Mouse (Mus musculus): ENCODE measurements around the gene Commd7. TPM values are rescaled to one million over a fixed set of nuclear protein-coding genes. Genes with fewer than 3 reads are reported as not detected.
"Not testable (repeated sequence)": the region's sequence is repeated elsewhere in the genome, so short reads cannot be mapped to it uniquely, and the experiment has no call there.

Gene Commd7
- polyA plus RNA-seq, 1 experiment from 2014 or later, result 68.9 TPM

DNA sequence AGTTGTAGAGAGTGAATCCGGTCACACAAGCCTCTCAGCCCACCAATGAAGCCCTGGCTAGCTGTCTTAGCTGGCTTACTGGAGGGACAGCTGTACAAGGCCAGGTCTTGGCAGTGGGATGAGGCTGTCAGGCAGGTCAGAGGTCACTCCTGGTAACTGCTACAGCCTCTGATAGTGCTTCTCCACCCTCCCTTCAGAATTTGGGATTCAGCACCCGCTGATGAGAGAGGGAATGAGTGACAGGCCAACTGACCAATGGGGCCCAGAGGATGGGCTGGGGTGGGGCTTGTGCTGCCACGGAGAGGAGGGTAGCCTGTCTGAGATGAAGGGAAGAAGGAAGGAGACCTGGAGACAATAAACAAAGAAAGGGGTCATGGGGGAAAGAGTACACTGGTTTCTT is 28.0 kb upstream of the Commd7 start:
- Histone ChIP-seq H3K9ac (ENCODE audit: low read length) (no peak overlapping the region), H3K4me3 (ENCODE audit: low read depth, low read length) (no peak overlapping the region), H3K4me1 (ENCODE audit: control insufficient read depth, insufficient read depth, low read length) (no peaks in the 10 kb centered on the region), H3K27me3 (ENCODE audit: control insufficient read depth, insufficient read depth, low read length) (no peaks in the 10 kb centered on the region), H3K36me3 (ENCODE audit: control insufficient read depth, insufficient read depth, low read length) (peaks cover 2% of the 10 kb centered on the region; the same call in 1 of the 2 replicates), H3K27ac (ENCODE audit: low read depth, low read length) (no peak overlapping the region), H3K9me3 (ENCODE audit: control insufficient read depth, low read length) (no peaks in the 10 kb centered on the region), H3K4me2 (ENCODE audit: low read depth) (no peak overlapping the region)
- DNase-seq (ENCODE audit: low spot score), result no peak
- WGBS, result 67% methylated on average over 3 of the region's 3 CpGs
- no peak for ATAC-seq (ENCODE audit: insufficient read depth, low FRiP score, low TSS enrichment)

DNA sequence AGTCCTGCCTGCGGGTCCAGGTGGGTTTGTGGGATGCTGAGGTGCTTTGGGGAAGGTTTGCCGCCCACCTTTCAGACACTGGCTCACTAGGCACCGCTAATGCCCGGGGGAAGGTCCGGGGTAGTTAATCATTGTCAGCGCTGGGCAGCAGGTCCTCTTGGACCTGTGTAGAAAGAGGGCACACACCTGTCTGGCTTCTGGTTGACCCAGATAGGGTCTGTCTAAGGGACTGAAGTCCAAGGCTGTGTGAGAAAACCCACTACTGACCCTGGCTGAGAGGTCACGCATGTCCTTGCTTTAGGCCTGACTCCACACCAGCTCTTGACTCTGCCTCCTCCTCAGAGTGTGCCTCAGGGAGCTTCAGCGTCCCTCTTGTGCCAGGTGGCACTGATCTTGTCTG is 25.1 kb upstream of the Commd7 start:
- DNase-seq (ENCODE audit: low spot score); ATAC-seq (ENCODE audit: insufficient read depth, low FRiP score, low TSS enrichment); H3K4me1 ChIP-seq (ENCODE audit: control insufficient read depth, insufficient read depth, low read length); H3K9me3 ChIP-seq (ENCODE audit: control insufficient read depth, low read length); H3K4me3 ChIP-seq (ENCODE audit: low read depth, low read length); H3K27ac ChIP-seq (ENCODE audit: low read depth, low read length); H3K4me2 ChIP-seq (ENCODE audit: low read depth); H3K9ac ChIP-seq (ENCODE audit: low read length); H3K27me3 ChIP-seq (ENCODE audit: control insufficient read depth, insufficient read depth, low read length); H3K36me3 ChIP-seq (ENCODE audit: control insufficient read depth, insufficient read depth, low read length): not testable (repeated sequence)
- 85% methylated on average over 6 of the region's 8 CpGs for WGBS

DNA sequence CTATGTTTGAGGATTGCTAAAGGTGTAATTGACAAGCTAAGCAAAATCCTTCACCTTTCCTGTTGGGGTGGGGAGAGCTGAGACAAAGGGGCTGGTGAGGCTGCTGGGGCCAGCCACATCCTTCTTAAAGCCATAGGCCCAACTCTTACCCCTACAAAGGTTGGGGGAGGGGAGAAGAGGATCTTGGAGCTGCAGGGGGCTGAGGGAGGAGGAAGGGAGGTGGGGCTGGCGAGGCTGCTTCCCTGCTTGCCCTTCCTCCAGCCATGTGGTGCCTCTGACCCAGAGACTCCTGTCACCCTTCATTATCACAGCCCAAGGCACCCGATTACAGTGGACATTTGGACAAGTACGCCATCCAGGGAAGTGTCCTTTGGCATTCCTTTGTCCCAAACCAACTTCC is 19.1 kb upstream of the Commd7 start:
- Histone ChIP-seq H3K4me2 (ENCODE audit: low read depth) (no peak overlapping the region), H3K9ac (ENCODE audit: low read length) (no peak overlapping the region), H3K4me1 (ENCODE audit: control insufficient read depth, insufficient read depth, low read length) (peaks cover 9% of the 10 kb centered on the region), H3K36me3 (ENCODE audit: control insufficient read depth, insufficient read depth, low read length) (no peaks in the 10 kb centered on the region), H3K27me3 (ENCODE audit: control insufficient read depth, insufficient read depth, low read length) (no peaks in the 10 kb centered on the region), H3K4me3 (ENCODE audit: low read depth, low read length) (no peak overlapping the region), H3K27ac (ENCODE audit: low read depth, low read length) (no peak overlapping the region), H3K9me3 (ENCODE audit: control insufficient read depth, low read length) (no peaks in the 10 kb centered on the region)
- DNase-seq (ENCODE audit: low spot score), result no peak
- no peak for ATAC-seq (ENCODE audit: insufficient read depth, low FRiP score, low TSS enrichment)
- 23% methylated on average over 3 of the region's 3 CpGs for WGBS

DNA sequence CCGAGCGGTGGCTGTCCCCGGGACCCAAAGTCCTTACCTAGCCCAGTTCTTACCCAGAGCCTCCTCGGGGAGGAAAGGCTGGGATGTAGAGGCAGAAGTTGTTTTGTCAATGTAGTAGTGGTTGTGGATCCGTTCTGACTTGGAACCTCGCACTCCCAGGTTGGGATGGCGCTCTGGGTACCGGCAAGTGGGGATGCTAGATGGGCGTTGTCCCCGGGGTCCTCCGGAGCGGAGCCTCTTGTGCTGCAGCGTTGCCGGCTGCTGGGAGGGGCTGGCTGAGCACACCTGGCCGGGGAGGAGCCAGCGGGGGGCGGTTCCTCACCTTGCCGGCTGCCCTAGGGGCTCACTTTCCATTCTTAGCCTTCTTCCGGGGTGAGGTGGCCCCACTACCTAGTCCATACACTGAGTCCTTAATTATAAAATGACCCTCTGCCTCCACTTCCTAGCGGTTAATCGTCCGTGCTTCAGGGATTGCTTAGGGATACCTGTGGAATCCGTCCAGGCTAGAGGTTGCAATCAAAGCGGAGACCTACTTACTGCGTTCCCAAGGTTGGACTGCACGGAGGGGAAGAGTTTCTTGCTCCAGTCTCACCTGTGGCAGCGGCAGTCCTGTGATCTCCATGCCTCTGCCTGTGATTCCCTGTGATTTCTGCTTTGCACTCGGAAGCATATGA is 17.6 kb upstream of the Commd7 start:
- no peaks in the 10 kb centered on the region for H3K36me3 ChIP-seq (ENCODE audit: control insufficient read depth, insufficient read depth, low read length)
- peak overlapping the region; percentile 95 for H3K4me2 ChIP-seq (ENCODE audit: low read depth)
- peaks cover 9% of the 10 kb centered on the region for H3K4me1 ChIP-seq (ENCODE audit: control insufficient read depth, insufficient read depth, low read length)
- ATAC-seq (ENCODE audit: insufficient read depth, low FRiP score, low TSS enrichment), result peak; percentile 16; the same call in 1 of the 2 replicates
- H3K9me3 ChIP-seq (ENCODE audit: control insufficient read depth, low read length), result no peaks in the 10 kb centered on the region
- no peak overlapping the region for H3K27ac ChIP-seq (ENCODE audit: low read depth, low read length)
- H3K9ac ChIP-seq (ENCODE audit: low read length), result peak overlapping the region; percentile 84
- H3K4me3 ChIP-seq (ENCODE audit: low read depth, low read length), result peak overlapping the region; percentile 76
- DNase-seq (ENCODE audit: low spot score), result peak; percentile 15
- 2% methylated on average over 28 of the region's 28 CpGs for WGBS
- no peaks in the 10 kb centered on the region for H3K27me3 ChIP-seq (ENCODE audit: control insufficient read depth, insufficient read depth, low read length)

DNA sequence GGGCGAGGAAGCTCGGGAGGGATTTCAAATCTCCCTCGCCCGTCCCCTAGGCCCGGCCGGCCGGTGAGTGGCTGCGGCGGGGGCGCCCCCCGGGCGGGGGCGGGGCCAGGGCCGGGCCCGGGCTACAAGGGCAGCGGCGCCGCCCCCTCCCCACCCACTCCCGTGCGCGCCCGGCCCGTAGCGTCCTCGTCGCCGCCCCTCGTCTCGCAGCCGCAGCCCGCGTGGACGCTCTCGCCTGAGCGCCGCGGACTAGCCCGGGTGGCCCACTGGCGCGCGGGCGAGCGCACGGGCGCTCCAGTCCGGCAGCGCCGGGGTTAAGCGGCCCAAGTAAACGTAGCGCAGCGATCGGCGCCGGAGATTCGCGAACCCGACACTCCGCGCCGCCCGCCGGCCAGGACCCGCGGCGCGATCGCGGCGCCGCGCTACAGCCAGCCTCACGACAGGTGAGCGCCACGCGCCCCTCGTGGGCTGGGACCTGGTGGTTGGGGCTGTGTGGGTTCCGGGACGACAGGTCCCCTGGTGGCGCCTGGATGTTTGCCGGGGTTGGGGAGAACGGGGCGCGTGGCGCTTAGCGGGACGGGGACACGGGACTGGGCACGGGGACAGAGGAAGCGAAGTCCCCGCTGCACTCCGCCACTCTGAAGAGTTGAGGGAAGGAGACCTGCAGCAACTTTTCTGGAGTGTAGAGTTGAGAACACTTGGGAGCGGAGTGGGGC is 16.9 kb upstream of the Commd7 start, which contains the start of gene Dnmt3b:
Dnmt3b (plus strand) TSS at position 153 of the 716 bp plus-strand sequence.
- Histone ChIP-seq H3K4me3 (ENCODE audit: low read depth, low read length) (peak within 1 kb of the TSS; percentile 76), H3K36me3 (ENCODE audit: control insufficient read depth, insufficient read depth, low read length) (no peaks in the 10 kb centered on the region), H3K4me2 (ENCODE audit: low read depth) (peak within 1 kb of the TSS; percentile 95), H3K27ac (ENCODE audit: low read depth, low read length) (no peak within 1 kb of the TSS), H3K9me3 (ENCODE audit: control insufficient read depth, low read length) (no peaks in the 10 kb centered on the region), H3K27me3 (ENCODE audit: control insufficient read depth, insufficient read depth, low read length) (no peaks in the 10 kb centered on the region), H3K4me1 (ENCODE audit: control insufficient read depth, insufficient read depth, low read length) (peaks cover 9% of the 10 kb centered on the region), H3K9ac (ENCODE audit: low read length) (peak within 1 kb of the TSS; percentile 84)
- ATAC-seq (ENCODE audit: insufficient read depth, low FRiP score, low TSS enrichment), result peak; percentile 86
- peak; percentile 83 for DNase-seq (ENCODE audit: low spot score)
- WGBS, result under 1% methylated on average over 73 of the region's 93 CpGs

DNA sequence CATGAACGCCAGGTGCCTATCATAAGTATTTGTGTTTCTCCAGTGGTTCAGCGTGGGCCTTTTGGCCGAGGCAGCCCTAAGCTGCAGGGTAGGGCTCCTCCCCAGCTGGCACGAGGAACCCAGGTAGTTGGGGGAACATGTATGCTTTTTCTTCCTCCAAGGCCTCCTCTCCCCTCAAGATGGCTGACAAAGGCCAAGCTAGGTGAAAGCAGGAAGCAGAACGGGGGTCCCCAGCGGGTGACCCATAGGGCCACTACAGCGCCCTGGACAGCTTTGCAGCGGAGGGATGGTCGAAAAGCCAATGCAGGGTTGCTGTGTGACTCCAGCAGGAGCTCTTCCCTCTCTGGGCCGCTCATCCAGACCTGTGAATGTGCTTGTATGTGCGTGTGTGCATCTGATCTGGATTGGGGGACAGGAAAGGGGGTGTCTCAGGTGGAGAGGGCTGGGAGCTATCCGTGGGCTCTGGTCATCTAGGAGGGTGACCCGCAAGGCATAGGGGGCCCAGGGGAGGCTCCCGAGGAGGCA is 16.3 kb upstream of the Commd7 start:
- H3K4me1 ChIP-seq (ENCODE audit: control insufficient read depth, insufficient read depth, low read length), result peaks cover 9% of the 10 kb centered on the region
- no peaks in the 10 kb centered on the region for H3K27me3 ChIP-seq (ENCODE audit: control insufficient read depth, insufficient read depth, low read length)
- H3K4me2 ChIP-seq (ENCODE audit: low read depth), result peak overlapping the region; percentile 95
- ATAC-seq (ENCODE audit: insufficient read depth, low FRiP score, low TSS enrichment) (no peak; the same call in 1 of the 2 replicates), DNase-seq (ENCODE audit: low spot score) (no peak)
- peak overlapping the region; percentile 76 for H3K4me3 ChIP-seq (ENCODE audit: low read depth, low read length)
- no peaks in the 10 kb centered on the region for H3K9me3 ChIP-seq (ENCODE audit: control insufficient read depth, low read length)
- WGBS, result 17% methylated on average over 14 of the region's 14 CpGs
- H3K36me3 ChIP-seq (ENCODE audit: control insufficient read depth, insufficient read depth, low read length), result no peaks in the 10 kb centered on the region
- H3K27ac ChIP-seq (ENCODE audit: low read depth, low read length), result no peak overlapping the region
- H3K9ac ChIP-seq (ENCODE audit: low read length), result peak overlapping the region; percentile 84

DNA sequence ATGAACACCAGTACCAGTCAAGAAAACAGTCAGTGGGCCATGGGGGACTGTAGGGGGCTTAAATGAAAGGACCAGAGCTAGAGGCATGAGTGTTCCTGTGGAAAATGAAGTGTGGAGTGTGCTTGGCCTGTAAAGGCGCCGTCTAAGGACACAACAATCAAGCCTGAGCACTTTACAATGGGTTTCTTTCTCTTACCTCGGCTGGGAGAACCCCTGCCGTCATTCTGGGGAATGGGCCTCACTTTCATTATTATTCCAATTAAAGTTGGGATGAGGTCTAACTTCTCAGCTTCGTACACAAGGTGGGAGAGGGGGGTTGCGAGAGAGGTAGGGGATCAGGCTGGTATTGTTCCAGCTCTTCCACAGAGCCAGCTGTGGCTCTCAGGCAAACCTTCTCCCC is 10.4 kb upstream of the Commd7 start:
- 26% methylated on average over 6 of the region's 6 CpGs for WGBS
- H3K27ac ChIP-seq (ENCODE audit: low read depth, low read length), result no peak overlapping the region
- no peaks in the 10 kb centered on the region for H3K9me3 ChIP-seq (ENCODE audit: control insufficient read depth, low read length)
- no peaks in the 10 kb centered on the region for H3K36me3 ChIP-seq (ENCODE audit: control insufficient read depth, insufficient read depth, low read length)
- H3K4me3 ChIP-seq (ENCODE audit: low read depth, low read length), result no peak overlapping the region
- no peaks in the 10 kb centered on the region for H3K4me1 ChIP-seq (ENCODE audit: control insufficient read depth, insufficient read depth, low read length)
- H3K27me3 ChIP-seq (ENCODE audit: control insufficient read depth, insufficient read depth, low read length), result no peaks in the 10 kb centered on the region
- H3K4me2 ChIP-seq (ENCODE audit: low read depth), result no peak overlapping the region
- no peak overlapping the region for H3K9ac ChIP-seq (ENCODE audit: low read length)
- DNase-seq (ENCODE audit: low spot score), result no peak
- ATAC-seq (ENCODE audit: insufficient read depth, low FRiP score, low TSS enrichment), result no peak

DNA sequence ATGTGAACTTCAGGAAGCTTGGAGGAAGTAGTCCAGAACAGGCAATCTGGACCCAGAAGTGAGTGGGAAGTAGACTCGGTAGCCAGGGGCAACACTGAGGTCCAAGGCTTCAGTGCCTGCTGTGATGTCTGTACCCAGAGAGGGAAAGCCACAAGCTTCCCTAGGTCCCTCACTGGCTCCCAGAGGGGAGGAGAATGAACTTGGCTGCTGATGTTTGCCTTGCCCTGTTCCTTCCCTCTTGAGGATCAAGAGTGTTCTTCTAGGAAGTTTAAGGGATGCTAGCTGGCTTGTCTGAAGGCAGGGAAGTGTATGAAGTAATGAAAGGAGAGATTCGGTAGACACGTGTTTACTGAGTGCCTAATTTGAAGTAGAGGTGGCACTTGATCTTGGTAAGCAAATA is 9.9 kb upstream of the Commd7 start:
- 17% methylated on average over 3 of the region's 3 CpGs for WGBS
- ATAC-seq (ENCODE audit: insufficient read depth, low FRiP score, low TSS enrichment), result no peak

More for the DNA sequence above, 9.9 kb upstream of the Commd7 start:
- Histone ChIP-seq H3K27ac (ENCODE audit: low read depth, low read length) (no peak overlapping the region), H3K4me2 (ENCODE audit: low read depth) (no peak overlapping the region), H3K27me3 (ENCODE audit: control insufficient read depth, insufficient read depth, low read length) (no peaks in the 10 kb centered on the region), H3K9me3 (ENCODE audit: control insufficient read depth, low read length) (no peaks in the 10 kb centered on the region), H3K36me3 (ENCODE audit: control insufficient read depth, insufficient read depth, low read length) (no peaks in the 10 kb centered on the region), H3K4me1 (ENCODE audit: control insufficient read depth, insufficient read depth, low read length) (no peaks in the 10 kb centered on the region), H3K4me3 (ENCODE audit: low read depth, low read length) (no peak overlapping the region), H3K9ac (ENCODE audit: low read length) (no peak overlapping the region)
- no peak for DNase-seq (ENCODE audit: low spot score)
